25 mouse cellular contexts compared by ENCODE assay signal in genomic region chr7:69396868-69397267, GRCm38 (mm10).
A peak's percentile ranks its signal among the peaks of the same experiment; 100 is the strongest.
DNase-seq lines count a peak whose midpoint lies in the region; ATAC-seq lines count a peak whose summit lies in the region.
"Had no signal": no experiment of that assay in that cellular context is flagged by ENCODE, and none has a peak within 500 bp of the region (broad histone marks: within the 10 kb centered on the region; RNA-seq: fewer than 3 reads in every experiment).

No protein-coding gene starts in this region.

- peaks cover 9% of the 10 kb centered on the region for H3K4me1 ChIP-seq in forebrain, embryonic 10.5 days
- H3K4me1 ChIP-seq: embryonic facial prominence, embryonic 10.5 days; heart, embryonic 12.5 days; limb, embryonic 13.5 days; liver, embryonic 12.5 days had no signal

- no peaks in the 10 kb centered on the region for H3K27me3 ChIP-seq in forebrain, embryonic 10.5 days (ENCODE audit: poor library complexity, severe bottlenecking)
- H3K27me3 ChIP-seq: CH12.LX; heart, embryonic 12.5 days; limb, embryonic 13.5 days; liver, embryonic 12.5 days had no signal

- no peak overlapping the region for H3K27ac ChIP-seq in forebrain, embryonic 10.5 days
- H3K27ac ChIP-seq: embryonic facial prominence, embryonic 10.5 days; hindbrain, embryonic 10.5 days; hindbrain, postnatal 0 days; limb, embryonic 13.5 days; liver, embryonic 12.5 days had no signal

- H3K9me3 ChIP-seq in forebrain, embryonic 10.5 days: no peaks in the 10 kb centered on the region
- H3K9me3 ChIP-seq: embryonic facial prominence, embryonic 10.5 days; heart, embryonic 12.5 days; hindbrain, embryonic 10.5 days; limb, embryonic 13.5 days; liver, embryonic 12.5 days had no signal

- DNase-seq in frontal cortex, postnatal 14 days (ENCODE audit: low spot score in 2 of 2): no peak
- peak; percentile 3 for DNase-seq in right cerebral cortex, adult 18-20 months
- no peak for DNase-seq in right cerebral cortex, postnatal 25 days
- peak; percentile 0 for DNase-seq in layer of hippocampus, adult 9-10 months (ENCODE audit: low spot score)
- peak; percentile 15 for DNase-seq in telencephalon, adult 2 months (ENCODE audit: low read depth, low spot score)
- no peak for DNase-seq in ovary, postnatal 14 days (ENCODE audit: low spot score)
- no peak for DNase-seq in forebrain, embryonic 10.5 days (ENCODE audit: extremely low spot score, low spot score)
- DNase-seq: adrenal gland, adult 8-10 months; heart, postnatal 10 days; kidney, adult 9 months; kidney, postnatal 14 days; right cerebral cortex, postnatal 14 days; thymus, adult 18-20 months; thymus, postnatal 4 days had no signal

- no peaks in the 10 kb centered on the region for H3K36me3 ChIP-seq in forebrain, embryonic 10.5 days (replicated peaks)
- H3K36me3 ChIP-seq: embryonic facial prominence, embryonic 10.5 days; G1E; heart, embryonic 12.5 days; hindbrain, embryonic 10.5 days; limb, embryonic 13.5 days; liver, embryonic 12.5 days had no signal

- no peak overlapping the region for H3K4me3 ChIP-seq in forebrain, embryonic 10.5 days
- H3K4me3 ChIP-seq: embryonic facial prominence, embryonic 10.5 days; heart, embryonic 12.5 days; hindbrain, embryonic 10.5 days; limb, embryonic 13.5 days; liver, embryonic 12.5 days had no signal

- WGBS in forebrain, embryonic 10.5 days: 83% methylated on average over 2 of the region's 2 CpGs

- peak; percentile 67 for ATAC-seq in frontal cortex, adult (ENCODE audit: low TSS enrichment)
- ATAC-seq: activated CD4-positive, CD25-positive, alpha-beta regulatory T cell, adult 4 months; hindbrain, postnatal 0 days; intestine, embryonic 16.5 days; liver, embryonic 12.5 days had no signal

Comparison
In these comparisons a context has a peak if more than half of its experiments do, and no peak if none do; other contexts are left out.
1. DNase-seq: peak in right cerebral cortex, adult 18-20 months (single experiment), layer of hippocampus, adult 9-10 months (single experiment) and telencephalon, adult 2 months (single experiment); none in frontal cortex, postnatal 14 days (0 of 2), right cerebral cortex, postnatal 25 days (single experiment), ovary, postnatal 14 days (single experiment) and forebrain, embryonic 10.5 days (single experiment).